Mouse (Mus musculus): ENCODE data around the gene L3mbtl1.
"Not testable (repeated sequence)": the region's sequence is repeated elsewhere in the genome, so short reads cannot be mapped to it uniquely, and the experiment has no call there.

L3mbtl1 gene

DNA sequence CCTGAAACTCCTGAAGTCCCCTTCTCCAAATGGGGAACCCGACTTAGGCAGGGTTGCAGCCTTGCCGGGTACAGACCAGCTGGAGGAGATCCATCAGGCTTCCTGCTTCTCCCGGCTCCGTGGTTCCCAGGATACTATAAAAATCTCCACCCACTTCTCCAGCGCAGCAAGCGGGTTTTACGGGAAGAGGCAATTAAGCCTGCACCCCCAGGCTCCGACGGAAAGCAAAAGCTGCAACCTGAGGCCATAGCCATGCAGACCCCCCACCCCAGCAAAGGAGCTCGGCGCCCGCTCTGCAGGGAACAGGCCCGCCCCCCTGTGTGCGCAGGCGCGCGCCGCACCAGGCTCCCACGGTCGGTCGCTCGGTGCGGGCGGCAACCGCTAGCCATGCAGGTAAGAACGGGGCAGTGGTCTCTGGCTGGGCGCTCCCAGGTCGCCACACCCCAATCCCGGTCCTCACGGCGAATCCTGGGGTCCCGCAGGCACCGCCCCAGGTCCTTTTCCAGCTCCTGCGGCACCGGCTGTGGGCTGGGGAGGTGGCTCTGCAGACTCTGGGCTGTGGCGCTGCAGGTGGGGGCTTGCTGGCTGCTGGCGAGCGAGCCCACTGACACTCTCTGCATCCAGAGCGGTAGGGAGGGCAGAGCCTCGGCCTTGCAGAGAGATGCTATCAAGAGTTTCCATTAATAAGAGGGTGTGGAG lies at the start of gene L3mbtl1:
Gene L3mbtl1 (plus strand): TSS at position 325 of the 699 bp plus-strand sequence.
- in situ Hi-C loops (cut with MboI, MseI), result no loop called here

DNA sequence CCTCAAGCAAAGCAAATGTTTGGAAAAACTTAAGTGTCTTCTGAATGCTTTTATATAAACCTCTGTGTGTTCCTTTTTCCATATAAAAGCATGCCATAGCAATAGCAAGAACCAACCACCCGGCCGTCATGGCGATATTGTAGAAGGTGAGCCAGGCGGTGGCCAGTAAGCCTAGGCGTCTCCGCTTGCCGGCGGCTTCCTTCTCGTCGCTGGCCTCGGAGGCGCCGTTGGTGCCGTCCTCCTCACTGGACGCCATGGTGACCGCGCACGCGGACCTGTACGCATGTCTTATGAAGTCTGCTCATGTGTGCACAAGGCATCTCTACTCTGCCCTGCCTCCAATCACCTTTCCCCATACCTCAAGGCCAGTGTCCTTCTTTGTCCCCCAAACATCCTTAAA lies 44.0 kb upstream of the L3mbtl1 start:
- in situ Hi-C loops (cut with MboI, MseI), result not testable (repeated sequence)

DNA sequence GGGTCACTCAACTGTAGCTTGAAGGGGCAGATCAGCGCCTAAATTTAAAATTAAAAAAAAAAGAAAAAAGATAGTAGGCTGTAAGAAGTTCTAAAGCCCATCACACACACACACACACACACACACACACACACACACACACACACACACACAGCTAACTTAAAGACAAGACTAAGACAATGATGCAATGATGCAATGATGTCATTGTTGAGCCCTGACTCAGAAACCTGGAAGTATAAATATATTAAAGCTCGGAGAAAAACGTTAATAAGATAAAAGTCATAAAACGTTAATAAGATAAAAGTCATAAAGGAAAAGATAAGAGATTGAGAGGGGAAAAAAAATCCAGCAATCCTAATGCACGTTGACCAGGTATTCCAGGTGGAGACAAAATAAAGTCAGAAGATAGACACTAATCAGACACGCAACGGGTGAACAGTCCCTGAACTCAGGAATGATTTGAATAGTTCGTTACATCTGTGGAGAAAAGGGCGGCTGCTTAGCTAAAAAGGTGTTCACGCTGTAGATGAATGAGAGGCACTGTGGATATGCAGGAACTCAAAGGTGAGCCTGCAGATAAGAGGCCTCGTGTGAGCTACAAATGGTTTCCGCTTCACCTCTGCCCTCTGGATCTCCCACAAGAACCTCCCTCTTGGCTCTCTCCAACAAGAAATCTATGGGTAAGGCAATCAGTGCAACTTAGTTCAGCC lies 43.2 kb upstream of the L3mbtl1 start:
- in situ Hi-C loops (cut with MboI, MseI), result no loop called here

DNA sequence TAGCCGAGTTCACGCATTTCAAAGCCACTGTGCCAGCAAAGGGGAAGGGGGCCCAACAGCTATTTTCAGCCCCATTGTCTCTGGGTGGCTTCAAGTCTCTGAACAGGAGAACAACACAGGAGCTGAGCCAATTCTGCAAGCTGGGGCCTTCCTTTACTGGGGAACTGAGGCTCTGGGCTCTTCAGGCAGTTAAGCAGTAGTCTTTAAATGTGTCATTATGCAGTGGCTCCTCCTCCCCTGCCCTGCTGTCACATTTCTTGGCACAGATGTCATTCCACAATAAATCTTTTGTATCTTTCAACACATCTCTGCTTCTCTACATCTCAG lies 42.7 kb upstream of the L3mbtl1 start:
- in situ Hi-C loops (cut with MboI, MseI), result no loop called here

DNA sequence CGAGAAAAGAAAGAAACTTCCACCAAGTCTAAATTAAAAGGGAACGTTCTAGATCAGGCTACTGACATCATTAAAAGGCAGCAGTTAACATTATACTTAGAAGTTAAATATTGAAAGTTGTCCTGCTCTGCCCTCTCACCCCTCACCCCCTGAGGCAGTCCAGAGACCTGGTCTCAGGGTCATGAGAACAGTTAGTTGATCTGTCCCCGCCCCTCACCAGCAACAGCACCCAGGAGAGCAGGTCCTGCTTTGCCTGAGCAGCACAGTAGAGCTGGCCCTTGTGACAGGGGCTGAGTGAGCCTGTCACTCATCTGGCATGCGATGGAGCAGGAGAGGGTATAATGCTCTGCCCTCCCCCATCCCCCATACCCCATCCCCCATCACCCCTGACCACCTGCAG lies 37.4 kb upstream of the L3mbtl1 start:
- in situ Hi-C loops (cut with MboI, MseI), result no loop called here

DNA sequence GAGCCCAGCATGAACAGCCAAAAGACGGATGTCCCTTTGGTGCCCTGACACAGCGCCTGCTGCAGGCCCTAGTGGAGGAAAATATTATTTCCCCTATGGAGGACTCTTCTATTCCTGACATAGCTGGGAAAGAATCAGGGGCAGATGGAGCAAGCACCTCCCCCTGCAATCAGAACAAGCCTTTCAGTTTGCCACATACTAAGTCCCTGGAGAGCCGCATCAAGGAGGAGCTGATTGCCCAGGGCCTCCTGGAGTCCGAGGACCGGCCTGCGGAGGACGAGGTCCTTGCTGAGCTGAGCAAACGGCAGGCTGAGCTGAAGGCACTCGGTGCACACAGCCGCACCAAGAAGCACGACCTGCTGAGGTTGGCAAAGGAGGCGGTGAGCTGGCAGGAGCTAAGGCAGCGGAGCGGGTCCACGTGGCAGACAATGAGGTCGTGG lies 35.2 kb upstream of the L3mbtl1 start:
- in situ Hi-C loops (cut with MboI, MseI), result no loop called here

DNA sequence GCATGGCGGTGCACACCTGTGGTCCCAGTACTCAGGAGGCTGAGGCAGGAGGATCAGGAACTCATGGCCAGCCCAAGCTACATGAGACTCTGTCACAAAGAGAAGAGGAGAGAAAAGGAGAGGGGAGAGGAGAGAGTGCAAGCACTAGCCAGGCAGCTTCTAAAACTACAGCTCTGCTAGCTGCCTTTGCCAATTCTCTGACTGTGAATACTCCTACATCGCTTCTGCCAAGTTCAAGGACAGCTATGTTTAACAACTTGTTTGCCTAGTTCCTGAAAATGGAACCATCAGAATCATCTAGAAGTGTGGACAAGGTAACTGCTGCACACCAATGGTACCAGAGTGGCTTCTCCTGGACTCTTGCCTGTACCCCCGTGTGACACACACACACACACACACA lies 29.2 kb upstream of the L3mbtl1 start:
- in situ Hi-C loops (cut with MboI, MseI), result no loop called here

DNA sequence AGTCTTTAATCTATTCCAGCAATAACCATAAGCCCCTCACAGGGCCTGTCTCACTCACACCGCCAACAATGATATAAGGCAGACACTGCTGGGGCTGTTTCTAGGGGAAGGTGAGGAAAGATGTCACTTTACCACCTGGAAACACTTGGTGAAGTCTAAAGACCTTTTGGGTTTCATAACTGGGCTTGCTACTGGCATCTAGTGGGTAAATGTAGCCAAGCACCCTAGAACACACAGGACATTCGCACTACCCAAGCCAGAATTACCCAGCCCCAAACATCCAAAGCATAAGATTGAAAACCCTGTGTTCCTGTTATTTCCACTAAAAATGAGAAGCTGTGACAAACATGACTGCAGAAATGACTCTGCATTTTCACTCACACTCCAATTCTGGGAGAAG lies 28.8 kb upstream of the L3mbtl1 start:
- in situ Hi-C loops (cut with MboI, MseI), result no loop called here

DNA sequence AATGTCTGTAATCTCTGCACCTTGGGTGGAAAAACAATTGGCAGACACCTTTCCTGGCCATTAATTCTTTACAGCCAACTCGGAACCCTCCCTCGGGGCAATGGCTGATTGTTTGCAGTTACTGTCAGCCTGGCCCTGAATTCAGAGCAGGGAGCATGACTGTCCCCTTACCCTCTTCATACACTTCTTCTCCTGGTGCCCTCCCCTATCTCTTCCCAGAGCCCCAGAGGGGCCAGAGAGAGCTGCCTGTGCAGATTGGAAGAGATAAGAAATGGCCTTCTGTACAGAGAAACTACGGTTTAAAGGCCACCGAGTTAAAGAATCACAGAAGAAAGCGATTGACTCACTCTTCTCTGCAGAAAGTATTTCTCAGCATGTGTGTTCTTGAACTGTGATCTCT lies 23.3 kb upstream of the L3mbtl1 start:
- in situ Hi-C loops (cut with MboI, MseI), result loop anchor here (10.0 kb wide), 3 partner anchors 175 to 685 kb away; partner anchors contain the start of gene Ttpal

DNA sequence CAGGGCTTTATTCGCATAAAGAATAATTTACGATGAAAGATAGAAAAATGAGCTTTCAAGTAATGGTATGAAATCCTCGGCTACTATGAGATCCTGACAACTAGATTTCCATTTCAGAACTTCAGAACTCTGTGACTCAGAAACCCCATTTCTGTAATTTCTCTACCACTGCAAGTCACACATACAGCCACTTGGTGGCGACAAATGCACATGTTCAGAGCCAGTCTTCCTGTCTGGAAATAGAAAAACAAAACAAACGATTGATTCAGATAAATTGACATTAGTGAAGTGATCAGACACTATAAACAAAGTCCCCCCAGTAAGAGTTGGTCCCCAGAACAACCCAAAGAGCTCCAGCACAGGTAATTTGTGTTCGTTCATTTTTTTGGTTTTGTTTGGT lies 21.1 kb upstream of the L3mbtl1 start:
- in situ Hi-C loops (cut with MboI, MseI), result loop anchor here (10.0 kb wide), 3 partner anchors 173 to 683 kb away; partner anchors contain the start of gene Ttpal

DNA sequence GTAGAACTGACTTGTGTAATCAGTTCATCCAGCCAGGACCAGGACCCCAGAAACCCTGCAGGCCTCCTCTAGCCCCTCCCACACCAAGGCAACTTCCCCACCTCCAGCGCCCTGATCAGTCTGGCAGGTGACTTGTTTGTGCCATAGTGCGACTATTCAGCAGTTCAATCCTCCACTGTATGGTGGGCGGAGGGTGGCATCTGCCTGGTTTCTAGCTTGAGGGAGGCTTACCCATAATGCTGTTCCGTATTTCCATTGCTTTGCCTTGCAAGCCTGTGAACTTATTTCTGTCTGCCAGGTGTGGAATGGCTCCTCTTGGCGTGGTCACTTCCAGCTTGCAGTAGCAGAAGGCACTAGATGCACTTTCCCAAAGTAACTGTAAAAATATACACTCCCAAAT lies 20.4 kb upstream of the L3mbtl1 start:
- in situ Hi-C loops (cut with MboI, MseI), result loop anchor here (10.0 kb wide), 3 partner anchors 172 to 682 kb away; partner anchors contain the start of gene Ttpal

DNA sequence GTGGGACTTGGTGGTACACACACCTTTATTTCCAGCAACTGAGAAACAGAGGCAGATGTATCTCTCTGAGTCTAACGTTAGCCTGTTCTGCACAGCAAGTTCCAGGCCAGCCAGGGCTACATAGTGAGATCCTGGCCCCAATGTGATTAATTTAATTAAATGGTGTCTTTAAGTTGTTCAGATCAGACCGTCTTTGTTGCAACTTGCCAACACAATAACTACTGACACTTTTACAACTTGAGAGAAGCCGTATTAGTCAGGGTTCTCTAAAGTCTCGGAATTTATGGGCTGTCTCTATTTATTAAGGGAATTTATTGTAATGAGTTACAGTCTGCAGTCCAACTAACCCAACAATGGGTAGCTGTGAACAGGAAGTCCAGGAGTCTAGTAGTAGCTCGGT lies 19.1 kb upstream of the L3mbtl1 start:
- in situ Hi-C loops (cut with MboI, MseI), result loop anchor here (10.0 kb wide), 3 partner anchors 171 to 681 kb away; partner anchors contain the start of gene Ttpal

DNA sequence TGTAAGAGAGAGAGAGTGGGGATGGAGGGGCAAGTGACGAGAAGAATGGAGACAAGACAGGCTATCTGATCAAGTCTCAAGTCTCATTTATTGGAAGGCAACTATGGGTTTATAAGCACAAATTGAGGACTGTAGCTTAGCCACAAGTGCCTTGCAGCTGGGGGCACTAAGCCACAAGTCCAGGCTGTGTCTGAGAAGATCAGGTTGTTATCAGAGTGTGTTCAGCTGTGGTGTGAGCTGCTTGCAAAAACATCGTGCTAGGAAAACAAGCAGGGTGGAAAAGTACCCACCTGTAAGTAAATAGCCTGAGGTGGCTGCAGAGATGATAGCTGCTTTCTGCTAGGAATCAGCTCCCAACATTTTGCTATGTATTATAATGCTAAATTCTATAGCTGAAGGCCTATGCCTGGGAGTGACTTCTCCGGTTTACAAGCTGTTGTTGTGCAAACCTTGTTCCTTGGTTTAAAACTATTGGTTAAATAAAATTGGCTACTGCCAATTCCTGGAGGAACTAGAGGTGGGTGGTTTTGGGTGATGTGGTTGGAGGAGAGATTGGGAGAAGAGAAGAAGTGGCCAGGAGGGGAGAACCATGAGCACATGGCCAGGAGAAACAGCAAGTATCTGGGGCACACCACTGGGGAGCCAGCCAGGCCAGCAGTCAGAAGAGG lies 15.2 kb upstream of the L3mbtl1 start:
- in situ Hi-C loops (cut with MboI, MseI), result loop anchor here (5.0 to 10.0 kb wide), 4 partner anchors 167 to 677 kb away; partner anchors contain the start of gene Ttpal

DNA sequence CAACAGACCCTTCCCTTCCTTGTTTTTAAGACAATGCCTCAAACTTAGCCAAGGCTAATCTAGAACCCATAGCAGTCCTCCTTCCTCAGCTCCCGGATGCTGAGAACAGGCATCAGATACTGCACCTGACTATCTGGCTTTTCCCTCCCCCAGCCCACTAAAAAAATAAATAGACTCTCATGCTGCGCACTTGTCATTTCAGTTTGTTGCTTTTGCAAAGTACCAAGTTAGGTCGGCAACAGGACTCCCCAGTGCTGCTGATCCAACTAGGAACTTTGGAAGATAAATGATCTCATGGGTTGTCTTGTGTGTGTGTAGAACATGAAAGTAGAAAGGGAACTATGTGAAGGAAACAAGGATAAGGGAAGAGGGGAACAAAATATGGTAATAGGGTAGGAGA lies 13.6 kb upstream of the L3mbtl1 start:
- in situ Hi-C loops (cut with MboI, MseI), result loop anchor here (5.0 to 10.0 kb wide), 4 partner anchors 165 to 675 kb away; partner anchors contain the start of gene Ttpal

DNA sequence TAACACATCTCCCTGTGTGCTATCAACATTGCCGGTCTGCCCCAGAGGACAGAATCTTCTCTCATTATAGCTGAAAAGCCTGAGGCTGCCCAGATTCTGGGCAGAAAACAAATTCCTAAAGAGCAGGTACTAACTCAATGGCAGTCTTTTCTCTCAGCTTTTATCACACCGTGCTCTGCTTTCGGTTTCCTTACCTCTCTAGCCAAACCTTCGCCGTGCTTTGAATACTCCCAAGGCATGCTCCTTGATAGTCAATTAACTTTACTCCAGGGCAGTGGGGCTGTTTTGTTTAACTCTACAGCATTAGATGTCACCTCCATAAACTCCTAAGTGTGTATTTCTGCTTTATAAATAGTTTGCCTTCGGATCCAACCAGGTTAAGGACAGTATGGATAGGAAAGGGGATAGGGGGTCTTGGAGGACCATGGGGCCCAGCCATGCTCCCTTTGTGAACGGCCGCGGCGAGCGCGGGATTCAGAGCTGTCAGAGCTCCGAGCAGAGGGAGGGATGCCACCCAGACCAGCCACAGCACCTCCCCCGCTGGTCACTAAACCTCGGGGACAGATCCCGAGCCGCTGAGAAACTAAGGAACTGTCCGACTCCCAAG lies 12.7 kb upstream of the L3mbtl1 start:
- in situ Hi-C loops (cut with MboI, MseI), result no loop called here

DNA sequence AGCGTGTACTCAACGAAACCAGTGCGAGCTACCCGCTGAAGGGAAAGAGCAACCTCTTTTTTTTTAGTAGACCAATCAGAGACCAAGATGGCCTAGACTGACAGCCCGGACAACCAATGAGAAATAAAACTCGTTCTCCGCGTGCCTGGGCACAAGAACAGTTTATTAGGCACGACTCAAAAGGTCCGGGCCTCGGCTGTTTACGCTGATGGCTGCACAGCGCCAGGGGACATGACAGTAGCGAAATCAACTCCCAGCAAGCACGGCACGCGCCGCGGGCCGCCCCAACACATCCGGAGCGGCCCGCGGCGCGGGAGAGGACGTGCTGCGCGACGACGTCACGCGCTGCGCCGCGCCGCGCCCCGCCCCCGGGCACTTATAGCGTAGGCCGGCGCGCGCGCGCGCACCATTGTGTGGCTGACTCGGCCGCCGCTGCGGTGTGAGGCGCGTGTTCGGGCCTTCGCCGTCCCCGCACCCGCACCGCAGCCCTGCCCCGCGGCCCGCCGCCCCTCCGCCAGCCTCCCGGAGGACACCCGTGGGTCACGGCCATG lies 12.1 kb upstream of the L3mbtl1 start, which contains the start of gene Srsf6:
Gene Srsf6 (plus strand): TSS at position 406 of the 551 bp plus-strand sequence.
- in situ Hi-C loops (cut with MboI, MseI), result no loop called here

DNA sequence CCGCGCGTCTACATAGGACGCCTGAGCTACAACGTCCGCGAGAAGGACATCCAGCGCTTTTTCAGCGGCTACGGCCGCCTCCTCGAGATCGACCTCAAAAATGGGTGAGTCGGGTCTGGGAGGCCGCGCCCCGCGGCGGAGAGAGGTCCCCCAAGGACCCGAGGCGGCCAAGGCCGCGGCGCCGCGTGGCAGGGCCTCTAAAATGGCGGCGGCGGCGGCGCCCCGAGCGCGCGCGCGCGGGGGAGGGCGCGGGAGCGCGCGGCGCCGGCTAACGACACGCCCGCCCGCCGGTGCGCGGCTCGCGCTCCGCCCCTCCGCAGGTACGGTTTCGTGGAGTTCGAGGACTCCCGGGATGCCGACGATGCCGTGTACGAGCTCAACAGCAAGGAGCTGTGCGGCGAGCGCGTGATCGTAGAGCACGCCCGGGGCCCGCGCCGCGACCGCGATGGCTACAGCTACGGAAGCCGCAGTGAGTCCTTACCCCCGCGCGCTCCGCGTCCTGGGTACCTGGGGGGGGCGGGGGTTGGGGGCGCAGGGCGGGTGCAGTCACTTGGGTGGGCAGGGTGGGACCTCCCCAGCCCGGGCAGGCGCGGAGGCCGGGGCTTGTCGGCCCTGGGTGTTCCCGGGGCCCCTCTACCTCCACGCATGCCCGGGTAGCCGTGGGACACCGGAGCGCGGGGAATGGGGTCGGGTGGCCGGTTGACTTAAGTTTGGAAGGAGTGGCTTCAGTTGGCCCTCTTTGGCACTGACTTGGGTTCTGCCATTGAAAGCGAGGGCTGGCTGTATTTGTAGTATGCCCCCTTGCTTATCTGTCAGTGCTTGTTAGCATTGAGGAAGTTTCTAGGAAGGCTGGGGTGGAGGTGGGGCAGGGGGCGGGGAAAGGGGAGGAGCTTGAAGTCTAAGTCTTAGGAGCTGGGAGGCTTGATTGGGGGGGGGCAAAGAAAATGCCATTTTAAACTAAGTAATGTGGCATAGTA lies 11.3 kb upstream of the L3mbtl1 start:
- in situ Hi-C loops (cut with MboI, MseI), result no loop called here

DNA sequence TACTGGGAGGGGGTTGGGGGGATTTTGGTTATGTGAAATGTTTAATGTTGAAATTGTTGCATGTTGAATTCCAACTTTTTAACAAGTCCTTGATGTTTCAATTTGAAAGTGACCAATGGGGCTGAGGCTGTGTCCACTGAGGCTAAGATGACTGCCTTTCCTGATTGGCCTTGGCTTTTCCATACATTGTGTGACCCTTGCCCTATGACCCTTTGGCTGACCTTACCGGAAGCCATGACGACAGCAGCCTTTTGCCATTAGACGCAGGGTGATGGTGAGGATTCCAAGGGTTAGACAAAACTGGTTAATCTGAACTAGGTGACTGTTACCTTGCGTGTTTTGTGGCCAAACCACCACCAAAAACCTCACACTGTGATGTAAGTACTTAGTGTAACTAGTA lies 10.6 kb upstream of the L3mbtl1 start:
- in situ Hi-C loops (cut with MboI, MseI), result no loop called here

DNA sequence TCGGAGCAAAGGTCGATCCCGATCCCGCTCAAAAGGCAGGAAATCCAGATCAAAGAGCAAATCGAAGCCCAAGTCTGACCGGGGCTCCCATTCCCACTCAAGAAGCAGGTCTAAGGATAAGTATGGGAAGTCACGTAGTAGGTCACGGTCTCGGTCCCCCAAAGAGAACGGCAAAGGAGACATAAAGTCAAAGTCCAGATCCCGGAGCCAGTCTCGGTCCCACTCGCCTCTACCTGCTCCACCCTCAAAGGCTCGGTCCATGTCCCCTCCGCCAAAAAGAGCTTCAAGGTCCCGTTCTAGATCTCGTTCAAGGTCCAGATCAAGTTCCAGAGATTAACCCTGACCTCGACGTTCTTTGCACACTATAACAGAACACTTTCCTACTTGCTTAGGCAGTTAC lies 8.9 kb upstream of the L3mbtl1 start:
- in situ Hi-C loops (cut with MboI, MseI), result no loop called here

DNA sequence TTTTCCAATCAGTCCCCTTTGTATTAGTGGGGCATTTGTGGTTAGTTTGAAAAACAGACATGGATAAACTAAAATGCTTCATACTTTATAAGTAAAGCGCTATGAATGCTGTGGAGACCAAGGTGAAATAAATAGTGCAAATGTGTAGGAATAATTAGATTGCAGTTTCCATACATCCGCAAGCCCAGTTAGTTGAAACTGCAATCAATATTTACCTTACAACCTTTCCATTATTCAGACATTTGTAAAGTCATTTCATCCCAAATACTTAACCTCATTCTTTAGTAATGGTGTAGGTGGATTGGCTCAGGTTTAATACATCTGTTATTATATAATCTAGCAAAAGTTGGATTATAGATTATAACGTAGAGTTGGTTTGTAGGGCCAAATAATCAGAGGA lies 7.6 kb upstream of the L3mbtl1 start:
- in situ Hi-C loops (cut with MboI, MseI), result no loop called here

Data from regulatory T cell (primary cell).